Mouse (Mus musculus): Measurements from ENCODE around the gene Gm10837.

DNA sequence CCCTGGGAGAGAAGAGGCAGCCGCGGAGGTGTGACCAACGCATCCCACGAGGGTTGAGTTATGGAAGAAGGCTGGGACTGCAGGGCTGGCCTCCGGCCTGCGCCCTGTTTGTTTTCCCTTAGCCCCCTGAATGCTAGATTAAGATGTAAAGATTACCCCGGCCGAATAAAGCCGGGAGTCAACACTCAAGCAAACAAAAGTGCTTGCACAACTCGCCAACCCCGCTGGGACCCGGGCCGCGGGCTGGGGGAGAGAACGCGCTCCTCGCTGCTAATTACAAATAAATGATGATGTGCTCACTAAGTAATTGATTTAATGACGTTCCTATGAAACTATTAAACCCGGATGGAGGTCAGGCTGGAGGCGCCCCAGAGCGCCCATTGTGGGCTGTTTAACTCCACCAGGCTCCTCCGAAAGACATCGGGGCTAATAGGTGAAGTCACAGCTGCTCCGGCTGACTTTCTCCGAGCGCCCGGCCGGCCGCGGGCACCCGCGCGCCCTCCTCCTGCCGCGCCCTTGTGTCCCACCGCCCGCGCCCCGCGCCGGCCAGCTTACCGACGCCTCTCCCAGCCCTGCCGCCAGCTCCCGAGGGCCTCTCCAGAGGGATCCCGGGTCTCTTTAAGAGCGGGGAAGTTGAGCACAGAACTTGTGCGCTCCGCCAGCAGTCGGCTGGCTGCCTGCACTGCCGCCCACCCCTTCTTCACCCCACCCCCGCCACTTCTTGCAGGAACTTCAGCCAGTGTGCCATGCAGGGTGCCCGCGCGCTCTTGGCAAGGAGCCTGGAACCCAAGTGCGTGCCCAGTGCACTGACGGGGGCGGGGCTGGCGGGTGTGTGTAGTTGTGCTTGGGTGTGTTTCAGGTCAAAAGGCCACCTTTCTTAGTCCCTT lies 39.6 kb upstream of the Gm10837 start, which contains the start of gene Gm5089:
- no peak for TF ChIP-seq EP300 (IDR thresholded peaks at IDR 0.05; ENCODE audit: low read depth)
- no peak for TF ChIP-seq CTCF (IDR thresholded peaks at IDR 0.05; ENCODE audit: low read depth)

Measured in liver, postnatal 0 days (tissue).